Mouse (Mus musculus) erythroid progenitor cell, adult 5-6 weeks (primary cell): ENCODE data around the gene B130006D01Rik. TPM values are rescaled to one million over a fixed set of nuclear protein-coding genes. Genes with fewer than 3 reads are reported as not detected.
"Not testable (repeated sequence)": the region's sequence is repeated elsewhere in the genome, so short reads cannot be mapped to it uniquely, and the experiment has no call there.

Experiments
- ATAC-seq: replicated peaks from 2 replicates; pipeline ENCODE4 v1.8.0; 2016; ENCODE audit warnings: moderate number of reproducible peaks, mild to moderate bottlenecking, moderate TSS enrichment, inconsistent platforms; ENCODE audit not compliant: poor library complexity, low FRiP score, severe bottlenecking
- total RNA-seq, 2 experiments: library from RNA; stranded (forward) in 1 of 2; stranded (reverse) in 1 of 2; fragments of 150-400 nt in 1 of 2; fragments of 186-747, 209-891 nt in 1 of 2; gene quantifications; 2 replicates each; pipeline versions ENCODE4 v1.2.3 to v1.2.4; 2015 to 2017; ENCODE audit warnings: low replicate concordance in 2 of 2

The B130006D01Rik gene
- total RNA-seq, 2 experiments from 2014 or later = 0.42 to 0.61 TPM

- ATAC-seq = peak; percentile 85
Measured at GRCm38 (mm10) chr11:95712563-95713224, 10.7 kb upstream of the B130006D01Rik start, which contains the start of gene Zfp652. Gene Zfp652 (plus strand): TSS chr11:95712673.

GRCm38 (mm10) chr11:95713225-95713810 lies 10.1 kb upstream of the B130006D01Rik start:
- peak; percentile 81 for ATAC-seq

- peak; percentile 16 for ATAC-seq
Measured at GRCm38 (mm10) chr11:95713811-95714241, 9.6 kb upstream of the B130006D01Rik start.

GRCm38 (mm10) chr11:95714411-95714810 lies 9.0 kb upstream of the B130006D01Rik start:
- no peak for ATAC-seq

- no peak for ATAC-seq
Measured at GRCm38 (mm10) chr11:95716136-95716535, 7.3 kb upstream of the B130006D01Rik start.

- no peak for ATAC-seq
Measured at GRCm38 (mm10) chr11:95719356-95719755, 4.0 kb upstream of the B130006D01Rik start.

GRCm38 (mm10) chr11:95724466-95724865 lies 1.1 kb downstream of the B130006D01Rik start:
- no peak for ATAC-seq

- ATAC-seq = no peak
Measured at GRCm38 (mm10) chr11:95726156-95726555, 2.8 kb downstream of the B130006D01Rik start.

- no peak for ATAC-seq
Measured at GRCm38 (mm10) chr11:95727947-95728346, 4.6 kb downstream of the B130006D01Rik start.

- ATAC-seq = peak; percentile 51; the same call in 1 of the 2 replicates
Measured at GRCm38 (mm10) chr11:95728916-95729907, 5.8 kb downstream of the B130006D01Rik start.

- ATAC-seq = no peak
Measured at GRCm38 (mm10) chr11:95734485-95734884, 11.1 kb downstream of the B130006D01Rik start.

GRCm38 (mm10) chr11:95737811-95738210 lies 14.4 kb downstream of the B130006D01Rik start:
- ATAC-seq = peak; percentile 39; the same call in 1 of the 2 replicates

GRCm38 (mm10) chr11:95744521-95744920 lies 21.1 kb downstream of the B130006D01Rik start:
- no peak for ATAC-seq

- no peak for ATAC-seq
Measured at GRCm38 (mm10) chr11:95746821-95747220, 23.4 kb downstream of the B130006D01Rik start.

- no peak for ATAC-seq
Measured at GRCm38 (mm10) chr11:95748331-95748730, 24.9 kb downstream of the B130006D01Rik start.

- no peak for ATAC-seq
Measured at GRCm38 (mm10) chr11:95749619-95750018, 26.2 kb downstream of the B130006D01Rik start.

GRCm38 (mm10) chr11:95750995-95751394 lies 27.6 kb downstream of the B130006D01Rik start:
- peak; percentile 86 for ATAC-seq

- not testable (repeated sequence) for ATAC-seq
Measured at GRCm38 (mm10) chr11:95755137-95755536, 31.8 kb downstream of the B130006D01Rik start.

GRCm38 (mm10) chr11:95760521-95760920 lies 37.1 kb downstream of the B130006D01Rik start:
- ATAC-seq = no peak

- no peak for ATAC-seq
Measured at GRCm38 (mm10) chr11:95762996-95763395, 39.6 kb downstream of the B130006D01Rik start.
